Mouse (Mus musculus): ENCODE results near the gene Rrm1. TPM values are rescaled to one million over a fixed set of nuclear protein-coding genes. Genes with fewer than 3 reads are reported as not detected.
"Not testable (repeated sequence)": the region's sequence is repeated elsewhere in the genome, so short reads cannot be mapped to it uniquely, and the experiment has no call there.

The Rrm1 gene
- total RNA-seq, 2 experiments from 2014 or later: 10.8 to 13.0 TPM

- intact Hi-C loops (cut with DNase I): no loop called here
- DNase-seq (ENCODE audit: low spot score in 2 of 2): no peak
Observed at GRCm38 (mm10) chr7:102472675-102473074, 31.2 kb downstream of the Rrm1 start.

GRCm38 (mm10) chr7:102476601-102477000, 35.1 kb downstream of the Rrm1 start:
- no peak for DNase-seq (ENCODE audit: low spot score in 2 of 2)
- intact Hi-C loops (cut with DNase I): no loop called here

- no peak for DNase-seq (ENCODE audit: low spot score in 2 of 2)
- intact Hi-C loops (cut with DNase I): no loop called here
Observed at GRCm38 (mm10) chr7:102477377-102477776, 35.9 kb downstream of the Rrm1 start.

GRCm38 (mm10) chr7:102478425-102478824, 36.9 kb downstream of the Rrm1 start:
- intact Hi-C loops (cut with DNase I): no loop called here
- DNase-seq (ENCODE audit: low spot score in 2 of 2): no peak

GRCm38 (mm10) chr7:102478926-102479325, 37.4 kb downstream of the Rrm1 start:
- no peak for DNase-seq (ENCODE audit: low spot score in 2 of 2)
- intact Hi-C loops (cut with DNase I): no loop called here

GRCm38 (mm10) chr7:102479368-102480078, 38.0 kb downstream of the Rrm1 start:
- DNase-seq (ENCODE audit: low spot score in 2 of 2): no peak
- intact Hi-C loops (cut with DNase I): no loop called here

- intact Hi-C loops (cut with DNase I): no loop called here
Observed at GRCm38 (mm10) chr7:102480821-102481220, 39.3 kb downstream of the Rrm1 start.

GRCm38 (mm10) chr7:102481579-102481978, 40.1 kb downstream of the Rrm1 start, which contains the start of gene Olfr543:
TSS of gene Olfr543 (minus strand) at chr7:102481679.
- no peak for DNase-seq (ENCODE audit: low spot score in 2 of 2)
- intact Hi-C loops (cut with DNase I): no loop called here

More at GRCm38 (mm10) chr7:102480821-102481220, 39.3 kb downstream of the Rrm1 start:
- DNase-seq (ENCODE audit: low spot score in 2 of 2): no peak

GRCm38 (mm10) chr7:102483665-102484064, 42.2 kb downstream of the Rrm1 start:
- intact Hi-C loops (cut with DNase I): no loop called here
- DNase-seq (ENCODE audit: low spot score in 2 of 2): no peak

- DNase-seq (ENCODE audit: low spot score in 2 of 2); intact Hi-C loops (cut with DNase I): not testable (repeated sequence)
Observed at GRCm38 (mm10) chr7:102484766-102485165, 43.3 kb downstream of the Rrm1 start.

GRCm38 (mm10) chr7:102486105-102486504, 44.6 kb downstream of the Rrm1 start:
- intact Hi-C loops (cut with DNase I): no loop called here
- no peak for DNase-seq (ENCODE audit: low spot score in 2 of 2)

- intact Hi-C loops (cut with DNase I): no loop called here
- DNase-seq (ENCODE audit: low spot score in 2 of 2): no peak
Observed at GRCm38 (mm10) chr7:102488161-102488560, 46.7 kb downstream of the Rrm1 start, which contains the start of gene Olfr544. TSS of gene Olfr544 (minus strand) at chr7:102488313.

- DNase-seq (ENCODE audit: low spot score in 2 of 2); intact Hi-C loops (cut with DNase I): not testable (repeated sequence)
Observed at GRCm38 (mm10) chr7:102494416-102494815, 52.9 kb downstream of the Rrm1 start.

GRCm38 (mm10) chr7:102499473-102499872, 58.0 kb downstream of the Rrm1 start, which contains the start of gene Olfr545:
TSS of gene Olfr545 (minus strand) at chr7:102499573.
- intact Hi-C loops (cut with DNase I): no loop called here

GRCm38 (mm10) chr7:102501986-102502385, 60.5 kb downstream of the Rrm1 start:
- no peak for DNase-seq (ENCODE audit: low spot score in 2 of 2)
- intact Hi-C loops (cut with DNase I): no loop called here

More at GRCm38 (mm10) chr7:102499473-102499872, 58.0 kb downstream of the Rrm1 start, which contains the start of gene Olfr545:
- no peak for DNase-seq (ENCODE audit: low spot score in 2 of 2)

GRCm38 (mm10) chr7:102506848-102507247, 65.4 kb downstream of the Rrm1 start:
- intact Hi-C loops (cut with DNase I): no loop called here
- DNase-seq (ENCODE audit: low spot score in 2 of 2): peak; percentile 68 to 74

- DNase-seq (ENCODE audit: low spot score in 2 of 2): no peak
- intact Hi-C loops (cut with DNase I): no loop called here
Observed at GRCm38 (mm10) chr7:102508066-102508465, 66.6 kb downstream of the Rrm1 start.

- intact Hi-C loops (cut with DNase I): no loop called here
- DNase-seq (ENCODE audit: low spot score in 2 of 2): no peak
Observed at GRCm38 (mm10) chr7:102508666-102509065, 67.2 kb downstream of the Rrm1 start.

GRCm38 (mm10) chr7:102509726-102510125, 68.2 kb downstream of the Rrm1 start:
- DNase-seq (ENCODE audit: low spot score in 2 of 2): no peak
- intact Hi-C loops (cut with DNase I): loop anchor here (5.0 to 10.0 kb wide), 2 partner anchors 185 to 1363 kb away; partner anchors contain the start of gene Olfr557

- no peak for DNase-seq (ENCODE audit: low spot score in 2 of 2)
- intact Hi-C loops (cut with DNase I): loop anchor here (2.0 to 10.0 kb wide), 4 partner anchors 125 to 1360 kb away; partner anchors contain the start of gene Olfr557
Observed at GRCm38 (mm10) chr7:102511927-102512326, 70.4 kb downstream of the Rrm1 start.
